Mouse (Mus musculus) kidney, postnatal 10 days (tissue): ENCODE data around the gene Padi6.

Experiments used
- DNase-seq: peaks from one replicate; pipeline ENCODE4 v3.0.0; 2021; ENCODE audit warnings: mixed read lengths

Gene Padi6

GRCm38 (mm10) chr4:140680731-140681397, 61.6 kb downstream of the Padi6 start:
- no peak for DNase-seq

GRCm38 (mm10) chr4:140679723-140680380, 62.6 kb downstream of the Padi6 start:
- DNase-seq: peak; percentile 90

- peak; percentile 66 for DNase-seq
Observed at GRCm38 (mm10) chr4:140679038-140679437, 63.4 kb downstream of the Padi6 start.
